Mouse (Mus musculus): ENCODE measurements around the gene Mboat2.

- no peak for TF ChIP-seq CTCF (IDR thresholded peaks at IDR 0.05; ENCODE audit: low read depth)
- TF ChIP-seq EP300 (IDR thresholded peaks at IDR 0.05; ENCODE audit: low read depth): no peak
Observed at GRCm38 (mm10) chr12:24939372-24939771, 108.7 kb downstream of the Mboat2 start.

Data from heart, postnatal 0 days (tissue).